Mouse (Mus musculus) heart, adult 2 months (tissue): ENCODE measurements around the gene Cish.

ENCODE experiments used
- CTCF ChIP-seq: fragments of 200-600 bp; IDR thresholded peaks from 2 replicates; pipeline ENCODE4 v1.8.1; 2022; ENCODE audit warnings: antibody characterized with exemption, mild to moderate bottlenecking, moderate library complexity
- EP300 ChIP-seq: fragments of 200-500 bp; IDR thresholded peaks from 2 replicates; pipeline ENCODE4 v1.6.1; 2011; ENCODE audit warnings: low read depth, low read length, control low read depth; ENCODE audit not compliant: insufficient read depth
- POLR2A ChIP-seq: fragments of 200-500 bp; IDR thresholded peaks from 2 replicates; pipeline ENCODE4 v1.6.1; 2011; ENCODE audit warnings: mild to moderate bottlenecking, low read depth, low read length, control low read depth; ENCODE audit not compliant: insufficient read depth

GRCm38 (mm10) chr9:107271177-107271938, 24.5 kb upstream of the Cish start:
- no peak for TF ChIP-seq POLR2A
- no peak for TF ChIP-seq EP300
- TF ChIP-seq CTCF = no peak
